34 mouse cellular contexts compared by ENCODE assay signal in the genomic region with DNA sequence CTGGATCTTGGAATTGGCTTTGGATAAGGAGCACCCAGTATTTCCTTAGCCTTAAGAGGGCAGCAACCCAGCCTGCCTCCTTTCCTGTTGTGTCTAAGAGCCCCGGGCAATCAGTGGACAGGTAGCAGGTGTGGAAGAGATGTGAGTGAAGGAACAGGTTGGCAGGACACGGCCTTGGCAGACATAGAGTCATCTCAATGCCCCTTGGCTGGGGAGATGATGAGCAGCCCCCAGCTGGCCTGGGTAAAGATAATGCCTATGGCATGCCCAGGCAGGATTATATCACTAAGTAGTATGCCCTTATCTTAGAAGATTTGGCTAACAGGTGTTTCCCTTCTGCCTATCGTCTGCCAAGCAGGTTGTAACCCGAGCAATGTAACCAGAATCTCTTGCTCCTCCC. TPM values are rescaled to one million over a fixed set of nuclear protein-coding genes. Genes with fewer than 3 reads are reported as not detected.
DNase-seq lines count a peak whose midpoint lies in the region; ATAC-seq and TF ChIP-seq lines count a peak whose summit lies in the region.
"Had no signal": no experiment of that assay in that cellular context is flagged by ENCODE, and none has a peak within 500 bp of the region (broad histone marks: within the 10 kb centered on the region; RNA-seq: fewer than 3 reads in every experiment).

No protein-coding gene starts in this region.

- no peaks in the 10 kb centered on the region; the same call in 1 of the 2 replicates for H3K36me3 ChIP-seq in heart, embryonic 10.5 days
- no peaks in the 10 kb centered on the region for H3K36me3 ChIP-seq in heart, embryonic 11.5 days (ENCODE audit: control insufficient read depth, insufficient read depth, low read length)
- H3K36me3 ChIP-seq in midbrain, embryonic 11.5 days (ENCODE audit: control insufficient read depth, insufficient read depth, low read length): no peaks in the 10 kb centered on the region
- H3K36me3 ChIP-seq in midbrain, postnatal 0 days (ENCODE audit: insufficient read depth, low read length): no peaks in the 10 kb centered on the region
- H3K36me3 ChIP-seq: embryonic facial prominence, embryonic 13.5 days; forebrain, embryonic 12.5 days; forebrain, embryonic 15.5 days; heart, embryonic 15.5 days; hindbrain, embryonic 12.5 days; hindbrain, embryonic 15.5 days had no signal

- peaks cover 4% of the 10 kb centered on the region; the same call in 1 of the 2 replicates for H3K9me3 ChIP-seq in heart, embryonic 10.5 days
- no peaks in the 10 kb centered on the region for H3K9me3 ChIP-seq in heart, embryonic 11.5 days (replicated peaks; ENCODE audit: control insufficient read depth, low read length)
- no peaks in the 10 kb centered on the region for H3K9me3 ChIP-seq in midbrain, embryonic 11.5 days (ENCODE audit: control insufficient read depth, low read length)
- H3K9me3 ChIP-seq in midbrain, postnatal 0 days (ENCODE audit: low read length): no peaks in the 10 kb centered on the region
- H3K9me3 ChIP-seq: forebrain, embryonic 12.5 days; forebrain, embryonic 15.5 days; heart, embryonic 15.5 days; hindbrain, embryonic 12.5 days; hindbrain, embryonic 15.5 days had no signal

- peaks cover 37% of the 10 kb centered on the region for H3K4me1 ChIP-seq in heart, embryonic 10.5 days
- peaks cover 21% of the 10 kb centered on the region for H3K4me1 ChIP-seq in heart, embryonic 11.5 days (ENCODE audit: control insufficient read depth, insufficient read depth, low read length)
- H3K4me1 ChIP-seq in midbrain, embryonic 11.5 days (ENCODE audit: control insufficient read depth, insufficient read depth, low read length): peaks cover 8% of the 10 kb centered on the region
- peaks cover 10% of the 10 kb centered on the region; the same call in 1 of the 2 replicates for H3K4me1 ChIP-seq in midbrain, postnatal 0 days (ENCODE audit: insufficient read depth, low read length)

- WGBS in heart, embryonic 10.5 days: 43% methylated on average over 4 of the region's 4 CpGs
- whole genome bisulfite sequencing in heart, embryonic 11.5 days (ENCODE audit: insufficient replicate concordance): 51% methylated on average over 4 of the region's 4 CpGs
- WGBS in midbrain, embryonic 11.5 days: 73% methylated on average over 4 of the region's 4 CpGs
- WGBS in midbrain, postnatal 0 days: 80% methylated on average over 4 of the region's 4 CpGs

- ATAC-seq in heart, embryonic 11.5 days (replicated peaks; ENCODE audit: insufficient number of reproducible peaks, low FRiP score, low TSS enrichment): no peak
- no peak for ATAC-seq in midbrain, embryonic 11.5 days (ENCODE audit: low FRiP score)
- ATAC-seq in midbrain, postnatal 0 days (ENCODE audit: low FRiP score): no peak
- peak; percentile 35; the same call in 1 of the 2 replicates for ATAC-seq in megakaryocyte progenitor cell, adult 5-6 weeks (replicated peaks; ENCODE audit: poor library complexity)
- ATAC-seq: CD4-positive, CD25-positive, alpha-beta regulatory T cell, adult 4 months; forebrain, embryonic 15.5 days; intestine, postnatal 0 days had no signal

- no peak overlapping the region for H3K27ac ChIP-seq in heart, embryonic 10.5 days
- H3K27ac ChIP-seq in heart, embryonic 11.5 days (ENCODE audit: low read depth, low read length): no peak overlapping the region
- no peak overlapping the region for H3K27ac ChIP-seq in midbrain, embryonic 11.5 days (ENCODE audit: low read depth, low read length)
- H3K27ac ChIP-seq in midbrain, postnatal 0 days (ENCODE audit: low read depth, low read length): no peak overlapping the region
- H3K27ac ChIP-seq: embryonic facial prominence, embryonic 10.5 days; embryonic facial prominence, embryonic 13.5 days; forebrain, embryonic 12.5 days; forebrain, embryonic 15.5 days; heart, adult 2 months; hindbrain, embryonic 12.5 days; hindbrain, embryonic 15.5 days had no signal

- no peak overlapping the region for H3K9ac ChIP-seq in heart, embryonic 11.5 days (ENCODE audit: low read depth, low read length)
- H3K9ac ChIP-seq in midbrain, embryonic 11.5 days (ENCODE audit: low read length): no peak overlapping the region
- H3K9ac ChIP-seq in midbrain, postnatal 0 days (replicated peaks; ENCODE audit: low read length, poor library complexity, severe bottlenecking): no peak overlapping the region
- H3K9ac ChIP-seq: embryonic facial prominence, embryonic 13.5 days; forebrain, embryonic 12.5 days; forebrain, embryonic 15.5 days; hindbrain, embryonic 12.5 days; hindbrain, embryonic 15.5 days had no signal

- DNase-seq in heart, embryonic 10.5 days (ENCODE audit: low spot score): peak; percentile 57
- peak; percentile 62 for DNase-seq in midbrain, embryonic 11.5 days (ENCODE audit: low spot score, missing footprints)
- no peak for DNase-seq in midbrain, postnatal 0 days (ENCODE audit: low spot score)
- DNase-seq in adrenal gland, adult 8-10 months: no peak
- DNase-seq: adrenal gland, adult 2 months; adrenal gland, postnatal 25 days; cerebellum, adult 11-12 months; cerebellum, adult 8-10 months; cerebellum, postnatal 10 days; cerebellum, postnatal 36 days; embryo, embryonic 11 days; gastrocnemius, postnatal 25 days; heart, postnatal 10 days had no signal

- TF ChIP-seq CTCF in midbrain, postnatal 0 days (IDR thresholded peaks at IDR 0.05): no peak

- no peak overlapping the region for H3K4me3 ChIP-seq in heart, embryonic 10.5 days
- no peak overlapping the region for H3K4me3 ChIP-seq in heart, embryonic 11.5 days (ENCODE audit: low read depth, low read length)
- no peak overlapping the region for H3K4me3 ChIP-seq in midbrain, embryonic 11.5 days (ENCODE audit: low read depth, low read length)
- no peak overlapping the region for H3K4me3 ChIP-seq in midbrain, postnatal 0 days (ENCODE audit: low read depth, low read length)
- H3K4me3 ChIP-seq: erythroblast, embryonic 14.5 days; forebrain, embryonic 12.5 days; heart, adult 2 months; hindbrain, embryonic 12.5 days had no signal

- no peak overlapping the region for H3K4me2 ChIP-seq in heart, embryonic 11.5 days
- no peak overlapping the region for H3K4me2 ChIP-seq in midbrain, embryonic 11.5 days
- no peak overlapping the region for H3K4me2 ChIP-seq in midbrain, postnatal 0 days (ENCODE audit: low read depth, low read length, poor library complexity, severe bottlenecking)
- H3K4me2 ChIP-seq: hindbrain, embryonic 12.5 days had no signal

- H3K27me3 ChIP-seq in heart, embryonic 10.5 days (ENCODE audit: insufficient read depth, poor library complexity, severe bottlenecking): 0 out of 2 replicates have a peak, but pooled peaks cover 4% of the 10 kb centered on the region
- H3K27me3 ChIP-seq in heart, embryonic 11.5 days (ENCODE audit: control insufficient read depth, insufficient read depth, low read length): no peaks in the 10 kb centered on the region
- H3K27me3 ChIP-seq in midbrain, embryonic 11.5 days (ENCODE audit: control insufficient read depth, insufficient read depth, low read length): no peaks in the 10 kb centered on the region; the same call in 1 of the 2 replicates
- H3K27me3 ChIP-seq in midbrain, postnatal 0 days (ENCODE audit: insufficient read depth, low read length): no peaks in the 10 kb centered on the region
- H3K27me3 ChIP-seq: embryonic facial prominence, embryonic 13.5 days; forebrain, embryonic 15.5 days; heart, embryonic 15.5 days; hindbrain, embryonic 12.5 days; hindbrain, embryonic 15.5 days had no signal

RNA-seq across cellular contexts. Expression of a gene that starts 1.4 kb away (rescaled TPM):
- 91.6 and 129 TPM in 2 replicates for polyA plus RNA-seq in heart, embryonic 10.5 days (2016; fragmentation: Nextera tagmentation; extraction: Ambion mirVana)
- 115 and 138 TPM in 2 replicates for polyA plus RNA-seq in heart, embryonic 11.5 days (2014; fragmentation: Nextera tagmentation; extraction: Ambion mirVana)
- 20.2 and 21.1 TPM in 2 replicates for polyA plus RNA-seq in midbrain, embryonic 11.5 days (2014; fragmentation: Nextera tagmentation; extraction: Ambion mirVana)
- 26.7 and 34.2 TPM in 2 replicates for total RNA-seq in midbrain, postnatal 0 days (2014; rRNA removed)
- polyA plus RNA-seq in midbrain, postnatal 0 days (2015; fragmentation: Nextera tagmentation; extraction: Ambion mirVana): 41.4 and 48.9 TPM in 2 replicates
- total RNA-seq in megakaryocyte progenitor cell, adult 5-6 weeks (2015): 70.8 and 70.9 TPM in 2 replicates
- 121 and 127 TPM in 2 replicates for total RNA-seq in megakaryocyte progenitor cell, adult 5-6 weeks (2017)
- 10 to 100 TPM; 50.3 to 77.4 (median 59.8) TPM for total RNA-seq in adrenal gland, adult 8-10 months (2022)

RNA-seq across cellular contexts. Expression of a gene that starts 27.7 kb away (rescaled TPM):
- polyA plus RNA-seq in heart, embryonic 10.5 days (2016; fragmentation: Nextera tagmentation; extraction: Ambion mirVana): 0.71 and 0.94 TPM in 2 replicates
- 0.63 TPM in 1 of 2 replicates, not detected in the other for polyA plus RNA-seq in heart, embryonic 11.5 days (2014; fragmentation: Nextera tagmentation; extraction: Ambion mirVana)
- polyA plus RNA-seq in midbrain, embryonic 11.5 days (2014; fragmentation: Nextera tagmentation; extraction: Ambion mirVana): not detected in 2 replicates
- total RNA-seq in midbrain, postnatal 0 days (2014; rRNA removed): not detected in 2 replicates
- polyA plus RNA-seq in midbrain, postnatal 0 days (2015; fragmentation: Nextera tagmentation; extraction: Ambion mirVana): 0.26 and 0.37 TPM in 2 replicates
- total RNA-seq in megakaryocyte progenitor cell, adult 5-6 weeks (2015): 0.69 and 1.0 TPM in 2 replicates
- total RNA-seq in megakaryocyte progenitor cell, adult 5-6 weeks (2017): 2.3 and 3.0 TPM in 2 replicates
- total RNA-seq in adrenal gland, adult 8-10 months (2022): not detected
- total RNA-seq: adrenal gland, postnatal 25 days; gastrocnemius, adult 8-10 months; gastrocnemius, postnatal 25 days; MEL had no signal
- polyA plus RNA-seq: brain, embryonic 14.5 days; CD4-positive, CD25-positive, alpha-beta regulatory T cell, adult 4 months; erythroblast, embryonic 14.5 days; forebrain, embryonic 12.5 days had no signal

RNA-seq across cellular contexts. Expression of a gene that starts 44.2 kb away (rescaled TPM):
- polyA plus RNA-seq in heart, embryonic 10.5 days (2016; fragmentation: Nextera tagmentation; extraction: Ambion mirVana): not detected in 2 replicates
- not detected in 2 replicates for polyA plus RNA-seq in heart, embryonic 11.5 days (2014; fragmentation: Nextera tagmentation; extraction: Ambion mirVana)
- polyA plus RNA-seq in midbrain, embryonic 11.5 days (2014; fragmentation: Nextera tagmentation; extraction: Ambion mirVana): not detected in 2 replicates
- total RNA-seq in midbrain, postnatal 0 days (2014; rRNA removed): not detected in 2 replicates
- not detected in 2 replicates for polyA plus RNA-seq in midbrain, postnatal 0 days (2015; fragmentation: Nextera tagmentation; extraction: Ambion mirVana)
- total RNA-seq in megakaryocyte progenitor cell, adult 5-6 weeks (2015): not detected in 2 replicates
- total RNA-seq in megakaryocyte progenitor cell, adult 5-6 weeks (2017): not detected in 2 replicates
- total RNA-seq in adrenal gland, adult 8-10 months (2022): not detected
- total RNA-seq: adrenal gland, adult 2 months; adrenal gland, postnatal 25 days; gastrocnemius, adult 8-10 months; gastrocnemius, postnatal 25 days; heart, adult 2 months; heart, postnatal 10 days; hematopoietic stem cell, adult 5-6 weeks; MEL had no signal
- polyA plus RNA-seq: adrenal gland, adult 2 months; brain, embryonic 14.5 days; C2C12; CD4-positive, CD25-positive, alpha-beta regulatory T cell, adult 4 months; cortical plate, adult 2 months; embryonic facial prominence, embryonic 10.5 days; embryonic facial prominence, embryonic 13.5 days; forebrain, embryonic 12.5 days; forebrain, embryonic 15.5 days; gonadal fat pad, adult 2 months; heart, adult 2 months; heart, embryonic 15.5 days; hindbrain, embryonic 12.5 days; hindbrain, embryonic 15.5 days; intestine, embryonic 14.5 days; intestine, postnatal 0 days had no signal

Comparison
In these comparisons a context has a peak if more than half of its experiments do, and no peak if none do; other contexts are left out.
1. DNase-seq: peak in heart, embryonic 10.5 days (single experiment) and midbrain, embryonic 11.5 days (single experiment); none in midbrain, postnatal 0 days (single experiment) and adrenal gland, adult 8-10 months (single experiment).